Mouse (Mus musculus) heart, adult 18-20 months (tissue): ENCODE data around the gene Isoc2b. TPM values are rescaled to one million over a fixed set of nuclear protein-coding genes. Genes with fewer than 3 reads are reported as not detected.
A peak's percentile ranks its signal among the peaks of the same experiment; 100 is the strongest.
"Not testable (repeated sequence)": the region's sequence is repeated elsewhere in the genome, so short reads cannot be mapped to it uniquely, and the experiment has no call there.

ENCODE experiments used
- DNase-seq, 2 experiments: peaks; one replicate each; pipeline ENCODE4 v3.0.0; 2021 to 2022; ENCODE audit warnings: mixed read lengths in 1 of 2
- total RNA-seq, 2 experiments: library from RNA; stranded (reverse); gene quantifications; 2 replicates each; pipeline ENCODE4 v1.2.3; 2021

Gene Isoc2b
- total RNA-seq, 2 experiments from 2014 or later = 3.5 to 6.3 TPM

- DNase-seq = no peak
Observed at GRCm38 (mm10) chr7:4835631-4836327, 34.3 kb downstream of the Isoc2b start.

DNA sequence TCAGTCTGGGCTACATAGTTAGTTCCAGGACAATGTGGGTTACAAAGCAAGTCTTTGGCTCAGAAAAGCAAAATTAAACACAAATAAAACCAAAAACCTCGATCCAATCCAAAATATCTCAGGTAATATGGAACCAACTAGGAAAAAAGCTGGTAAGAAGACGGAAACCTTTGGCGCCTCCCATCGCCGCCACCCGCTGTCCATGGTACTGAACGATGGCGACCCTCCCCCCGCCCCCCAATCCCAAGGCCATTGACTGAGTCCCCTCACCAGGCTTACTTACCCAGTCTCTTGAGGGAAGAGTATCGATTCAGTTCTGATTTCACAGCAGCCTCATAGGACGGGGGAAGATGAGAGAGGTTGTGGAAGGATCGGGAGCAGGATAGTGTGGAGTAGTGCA is 39.6 kb downstream of the Isoc2b start:
- no peak for DNase-seq

DNA sequence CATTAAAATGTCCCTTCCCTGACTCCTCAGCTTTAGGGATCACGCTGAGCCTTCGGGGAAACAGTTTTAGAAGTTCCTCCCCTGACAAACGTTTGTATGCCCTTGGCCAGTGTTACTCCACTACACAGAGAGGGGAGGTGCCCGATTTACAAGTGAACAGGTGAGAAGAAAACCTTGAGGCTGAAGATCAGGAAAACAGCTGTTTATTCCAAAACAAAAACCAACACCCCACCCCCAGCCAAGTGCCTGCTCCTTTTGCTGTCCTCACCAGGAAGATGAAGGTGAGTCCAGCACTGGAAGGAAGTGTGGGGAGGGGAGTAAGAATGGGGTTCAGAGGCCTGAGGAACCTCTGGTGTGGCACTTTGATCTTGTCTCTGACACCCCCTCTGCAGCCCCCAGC is 44.7 kb downstream of the Isoc2b start:
- no peak for DNase-seq

- no peak for DNase-seq
Observed at GRCm38 (mm10) chr7:4822162-4822907, 47.7 kb downstream of the Isoc2b start.

DNA sequence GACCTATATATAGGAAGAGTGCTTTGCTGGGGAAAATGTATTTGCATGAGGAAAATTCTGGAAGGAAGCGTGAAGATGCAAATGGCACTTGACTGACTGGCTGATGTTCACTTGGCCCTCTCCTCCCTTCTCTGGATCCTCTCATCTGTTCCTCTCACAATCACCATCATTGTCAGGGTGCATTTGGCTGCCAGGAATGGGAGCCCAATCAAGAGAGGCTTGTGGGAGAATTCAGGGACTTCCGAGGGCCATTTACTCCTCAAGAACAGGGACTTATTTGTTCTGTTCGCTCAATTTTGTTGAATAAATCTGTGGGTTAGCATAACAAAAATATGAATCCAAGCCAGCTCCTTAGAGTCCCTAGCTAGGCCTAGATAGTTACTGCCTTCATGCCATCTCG is 48.4 kb downstream of the Isoc2b start:
- DNase-seq = no peak

DNA sequence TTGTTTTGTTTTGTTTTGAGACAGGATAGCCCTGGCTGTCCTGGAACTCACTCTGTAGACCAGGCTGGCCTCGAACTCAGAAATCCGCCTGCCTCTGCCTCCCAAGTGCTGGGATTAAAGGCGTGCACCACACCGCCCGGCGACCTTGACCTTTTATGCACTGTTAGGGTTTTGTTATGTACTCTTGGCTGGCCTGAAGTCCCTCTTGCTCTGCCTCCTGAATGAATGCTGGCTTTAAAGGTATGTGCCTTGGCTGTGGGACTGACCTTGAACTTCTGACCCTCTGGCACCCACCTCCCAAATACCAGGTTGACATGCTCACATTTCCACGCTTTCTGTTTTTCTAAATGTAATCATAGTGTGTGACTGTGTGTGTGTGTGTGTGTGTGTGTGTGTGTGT is 49.1 kb downstream of the Isoc2b start:
- DNase-seq = not testable (repeated sequence)

DNA sequence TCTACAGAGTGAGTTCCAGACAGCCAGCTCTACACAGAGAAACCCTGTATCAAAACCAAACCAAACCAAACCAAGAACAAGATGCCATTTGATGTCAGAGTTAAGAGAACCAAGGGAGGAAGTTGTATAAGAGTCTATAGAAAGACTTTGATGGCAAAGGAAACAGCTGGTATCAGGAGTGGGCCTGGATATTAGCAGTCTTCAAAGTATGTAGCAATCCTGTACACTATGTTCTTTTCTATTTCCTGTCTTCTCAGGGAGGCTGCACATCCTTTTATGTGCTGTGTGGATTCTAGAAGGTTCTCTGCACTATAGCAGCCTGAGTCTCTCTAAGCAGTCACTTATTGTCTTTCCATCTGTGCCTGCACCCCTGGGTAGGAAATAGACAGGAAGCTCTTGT is 53.5 kb downstream of the Isoc2b start:
- DNase-seq = no peak

DNA sequence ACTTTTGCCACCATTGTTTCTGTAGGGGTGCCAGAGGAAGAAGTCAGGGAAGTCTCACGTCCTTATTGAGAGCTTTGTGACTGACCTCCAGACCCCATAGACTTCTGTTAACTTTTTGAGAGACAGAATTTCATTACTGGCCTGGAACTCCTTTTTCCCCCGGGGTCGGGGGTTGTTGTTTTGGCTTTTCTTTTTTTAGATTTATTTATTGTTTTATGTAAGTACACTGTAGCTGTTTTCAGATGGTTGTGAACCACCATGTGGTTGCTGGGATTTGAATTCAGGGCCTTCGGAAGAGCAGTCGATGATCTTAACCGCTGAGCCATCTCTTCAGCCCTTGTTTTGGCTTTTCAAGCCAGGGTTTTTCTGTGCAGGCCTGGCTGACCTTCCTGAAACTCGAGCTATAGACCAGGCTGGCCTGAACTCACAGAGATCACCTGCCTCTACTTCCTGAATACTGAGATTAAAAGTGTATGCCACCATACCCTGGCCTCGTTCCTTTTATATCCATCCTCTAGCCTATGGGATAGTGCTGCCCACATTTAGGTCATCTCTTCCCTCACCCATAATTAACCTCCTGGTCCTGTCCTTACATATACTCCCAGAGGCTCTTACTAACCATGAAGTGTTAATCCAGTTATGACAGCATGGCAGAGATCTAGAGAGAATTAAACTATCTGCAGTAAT is 56.8 kb downstream of the Isoc2b start:
- DNase-seq = no peak

DNA sequence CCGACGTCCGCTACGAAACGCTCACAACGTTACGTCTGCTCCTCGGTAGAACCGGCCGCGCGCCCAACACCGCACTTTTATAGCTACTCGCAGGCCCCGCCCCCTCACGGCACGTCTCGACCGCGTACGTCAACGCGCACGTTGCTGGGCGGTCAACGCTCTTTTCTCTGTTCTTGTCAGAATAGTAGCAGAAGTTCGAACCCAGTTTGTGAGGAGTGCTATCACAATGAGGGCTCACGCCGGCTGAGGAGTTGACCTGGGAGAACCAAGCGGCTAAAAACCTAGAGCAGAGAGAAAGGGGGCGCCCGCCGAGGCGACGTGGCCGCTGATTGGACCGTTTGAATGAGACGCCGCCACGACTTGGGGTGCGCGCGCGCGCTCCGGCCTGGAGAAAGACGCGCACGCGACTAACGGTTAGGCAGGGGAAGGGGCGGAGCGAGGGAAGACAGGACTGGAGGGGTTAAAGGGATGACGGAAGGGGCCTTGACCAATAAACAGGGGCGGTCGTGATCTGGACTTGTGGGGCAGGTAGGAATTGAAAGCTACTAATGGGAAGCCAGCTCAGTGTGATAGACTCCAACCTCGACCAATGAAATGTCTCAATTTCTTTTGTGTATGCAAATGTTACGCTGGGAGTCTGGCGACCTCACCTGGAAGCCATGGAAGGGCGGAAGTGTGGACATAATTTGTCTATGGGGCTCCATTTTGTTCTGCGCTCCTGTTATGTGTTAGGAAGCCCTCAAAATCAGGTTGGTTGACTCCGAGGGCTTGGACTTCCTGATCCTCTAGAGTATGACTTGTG is 57.6 kb downstream of the Isoc2b start, which contains the start of gene Ube2s:
Ube2s (minus strand) TSS at position 288 of the 802 bp plus-strand sequence.
- peak; percentile 99 to 100 for DNase-seq

DNA sequence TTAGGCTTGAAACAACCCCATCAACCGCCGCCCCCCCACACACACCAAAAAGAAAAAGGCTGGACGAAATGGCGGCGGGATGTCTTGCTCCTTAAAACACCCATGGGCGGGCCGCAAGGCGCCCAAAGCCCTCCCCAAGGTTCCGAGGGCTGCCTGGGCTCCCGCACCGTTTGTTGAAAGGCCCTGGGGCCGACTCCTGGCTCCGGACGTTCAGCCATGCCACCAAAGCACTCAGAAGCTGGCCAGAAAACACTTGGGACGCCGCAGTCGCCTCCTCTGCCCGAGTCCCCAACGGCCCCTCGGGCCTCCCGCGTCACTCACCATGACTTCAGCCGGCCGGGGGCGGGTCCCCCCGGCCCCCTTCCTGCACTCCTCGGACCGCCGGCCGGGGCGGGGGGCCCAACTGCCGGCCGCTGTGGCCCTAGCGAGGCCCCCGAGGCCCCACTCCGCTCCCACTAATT is 58.2 kb downstream of the Isoc2b start:
- no peak for DNase-seq

DNA sequence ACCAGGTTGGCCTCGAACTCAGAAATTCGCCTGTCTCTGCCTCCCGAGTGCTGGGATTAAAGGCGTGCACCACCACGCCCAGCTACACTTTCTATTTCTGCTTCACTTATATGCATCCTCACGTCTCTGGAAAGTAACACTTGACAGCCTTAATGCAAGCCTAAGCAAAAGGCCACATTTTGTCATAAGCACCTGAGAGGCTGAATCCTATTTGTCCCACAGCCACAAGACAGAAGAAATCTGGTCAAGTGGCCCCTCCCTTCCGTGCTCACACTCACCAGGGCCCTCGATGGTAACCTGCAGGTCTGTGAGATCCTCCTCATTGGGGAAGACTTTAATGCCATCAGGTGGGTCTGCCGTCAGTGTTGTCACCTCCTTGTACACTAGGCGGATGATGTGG is 58.9 kb downstream of the Isoc2b start:
- not testable (repeated sequence) for DNase-seq

DNA sequence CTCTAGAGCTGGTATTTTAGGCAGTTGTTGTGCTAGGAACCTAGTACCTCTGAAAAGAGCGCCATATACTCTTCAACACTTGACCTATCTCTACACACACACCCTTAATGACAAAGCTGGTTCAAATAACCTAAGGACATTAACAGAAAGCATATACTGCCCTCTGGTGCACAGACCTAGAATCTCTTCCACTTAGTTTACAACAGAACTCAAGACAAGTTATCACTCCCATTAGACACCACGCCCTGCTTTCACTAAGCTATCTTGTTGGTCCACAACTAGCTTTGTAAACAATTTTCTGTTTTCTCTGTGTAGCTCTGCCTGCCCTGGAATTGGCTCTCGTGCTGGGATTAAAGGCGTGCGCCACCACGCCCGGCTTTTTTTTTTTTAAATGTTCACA is 63.3 kb downstream of the Isoc2b start:
- DNase-seq = peak; percentile 28 to 49

DNA sequence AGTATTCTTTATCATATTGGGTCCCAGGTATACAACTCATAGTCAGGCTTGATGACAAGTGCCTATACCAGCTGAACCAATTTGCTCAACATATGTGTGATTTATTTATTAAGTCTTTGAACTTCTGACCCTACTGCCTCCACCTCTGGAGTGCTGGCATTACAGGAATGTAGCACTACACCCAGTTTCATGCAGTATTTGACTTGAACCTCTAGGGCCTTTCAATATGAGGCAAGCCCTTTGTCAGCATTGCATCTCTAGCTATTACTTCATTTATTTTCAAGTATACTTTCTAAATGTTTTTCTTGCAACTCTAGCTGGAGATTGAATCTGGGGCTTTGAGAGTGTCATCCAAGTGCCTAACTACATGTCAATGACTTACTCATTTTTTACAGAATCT is 67.8 kb downstream of the Isoc2b start:
- DNase-seq = no peak

DNA sequence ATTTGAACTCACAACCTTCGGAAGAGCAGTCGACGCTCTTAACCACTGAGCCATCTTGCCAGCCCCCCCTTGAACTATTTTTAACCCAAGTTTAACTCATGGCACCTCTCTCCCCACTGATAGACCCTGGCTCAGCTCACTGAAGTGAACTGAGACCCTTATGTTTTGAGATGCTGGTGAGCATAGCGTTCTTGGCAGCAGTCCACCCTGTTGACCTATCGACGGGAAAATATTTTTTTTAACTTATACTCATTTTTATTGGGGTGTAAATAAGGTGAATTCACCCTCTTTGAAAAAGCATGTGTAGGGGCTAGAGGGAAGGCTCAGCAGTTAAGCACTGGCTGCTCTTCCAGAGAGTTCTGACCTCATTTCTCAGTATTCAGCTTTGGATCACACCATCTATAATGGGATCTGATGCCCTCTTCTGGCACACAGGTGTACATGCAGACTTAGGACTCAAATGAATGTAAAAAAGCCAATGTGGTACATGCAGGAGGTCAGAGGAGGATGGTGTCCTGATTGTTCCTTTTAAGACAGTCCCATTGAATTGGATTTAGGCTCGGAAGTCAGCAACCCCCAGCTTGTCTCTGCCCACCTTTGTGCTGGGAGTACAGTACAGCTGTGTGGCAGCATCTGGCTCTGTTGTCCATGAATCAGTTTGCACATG is 74.2 kb downstream of the Isoc2b start:
- peak; percentile 38 to 41 for DNase-seq

Other genes starting within 250 kb of the Isoc2b start
- 1 to 10 TPM; 3.8 to 6.5 TPM for gene Tmem86b, start 238.8 kb downstream of the Isoc2b start, total RNA-seq
- 10 to 100 TPM; 69.2 to 70.4 TPM for gene Ppp6r1, start 211.2 kb downstream of the Isoc2b start, total RNA-seq
- 10 to 100 TPM; 33.8 to 38.5 TPM for gene Hspbp1, start 185.2 kb downstream of the Isoc2b start, total RNA-seq
- 1 to 10 TPM; 1.1 to 1.2 TPM for gene Brsk1, start 179.7 kb downstream of the Isoc2b start, total RNA-seq
- gene Tmem150b, start 145.0 kb downstream of the Isoc2b start, total RNA-seq = under 1 TPM in 1 of 2 experiments, not detected in 1; 0.10 TPM
- gene Kmt5c, start 130.1 kb downstream of the Isoc2b start, total RNA-seq = 10 to 100 TPM in 1 of 2 experiments, 1 to 10 TPM in 1; 9.6 to 10.0 TPM
- 1 to 10 TPM; 1.4 to 2.3 TPM for gene Cox6b2, start 117.2 kb downstream of the Isoc2b start, total RNA-seq
- not detected for gene Fam71e2, start 99.0 kb downstream of the Isoc2b start, total RNA-seq
- gene Il11, start 87.4 kb downstream of the Isoc2b start, total RNA-seq = not detected
- not detected for gene Tmem190, start 87.3 kb downstream of the Isoc2b start, total RNA-seq
- gene Tmem238, start 80.6 kb downstream of the Isoc2b start, total RNA-seq = 1 to 10 TPM; 2.4 to 5.4 TPM
- gene Rpl28, start 77.4 kb downstream of the Isoc2b start, total RNA-seq = 100 to 1,000 TPM; 468 to 578 TPM
- 100 to 1,000 TPM in 1 of 2 experiments, 10 to 100 TPM in 1; 93.4 to 105 TPM for gene Ube2s, start 57.7 kb downstream of the Isoc2b start, total RNA-seq
- not detected for gene Shisa7, start 25.6 kb downstream of the Isoc2b start, total RNA-seq
- 10 to 100 TPM; 55.3 to 57.3 TPM for gene Isoc2a, start 6.9 kb upstream of the Isoc2b start, total RNA-seq
- gene Gm36210, start 36.3 kb upstream of the Isoc2b start, total RNA-seq = not detected
- 1 to 10 TPM; 5.3 to 6.4 TPM for gene Zfp628, start 45.0 kb upstream of the Isoc2b start, total RNA-seq
- 1 to 10 TPM; 4.2 to 6.1 TPM for gene Nat14, start 51.8 kb upstream of the Isoc2b start, total RNA-seq
- gene Ssc5d, start 55.5 kb upstream of the Isoc2b start, total RNA-seq = 1 to 10 TPM; 2.0 to 2.4 TPM
- gene Sbk2, start 94.1 kb upstream of the Isoc2b start, total RNA-seq = 10 to 100 TPM; 25.9 to 30.0 TPM
- gene Sbk3, start 100.9 kb upstream of the Isoc2b start, total RNA-seq = 10 to 100 TPM; 37.3 to 39.0 TPM
- 10 to 100 TPM; 11.0 to 12.6 TPM for gene Zfp579, start 125.9 kb upstream of the Isoc2b start, total RNA-seq
- 10 to 100 TPM in 1 of 2 experiments, 1 to 10 TPM in 1; 9.2 to 11.8 TPM for gene Zfp524, start 144.2 kb upstream of the Isoc2b start, total RNA-seq
- gene Fiz1, start 144.4 kb upstream of the Isoc2b start, total RNA-seq = 10 to 100 TPM; 16.2 to 17.0 TPM
- not detected for gene Gm44973, start 145.2 kb upstream of the Isoc2b start, total RNA-seq
- 10 to 100 TPM; 11.5 to 14.0 TPM for gene Zfp865, start 150.1 kb upstream of the Isoc2b start, total RNA-seq
- under 1 TPM in 1 of 2 experiments, not detected in 1; 0.20 TPM for gene Ccdc106, start 150.3 kb upstream of the Isoc2b start, total RNA-seq
- gene 4632433K11Rik, start 163.9 kb upstream of the Isoc2b start, total RNA-seq = not detected
- 1 to 10 TPM; 5.1 to 5.5 TPM for gene Zfp784, start 168.2 kb upstream of the Isoc2b start, total RNA-seq
- 1 to 10 TPM; 4.2 TPM for gene Zfp580, start 181.3 kb upstream of the Isoc2b start, total RNA-seq
- gene U2af2, start 191.9 kb upstream of the Isoc2b start, total RNA-seq = 10 to 100 TPM; 67.1 to 68.1 TPM
- 100 to 1,000 TPM; 183 to 191 TPM for gene Epn1, start 210.0 kb upstream of the Isoc2b start, total RNA-seq
- not detected for gene Rfpl4, start 246.7 kb upstream of the Isoc2b start, total RNA-seq